Mouse (Mus musculus): ENCODE data around the gene Eif3j1.

The Eif3j1 gene

DNA sequence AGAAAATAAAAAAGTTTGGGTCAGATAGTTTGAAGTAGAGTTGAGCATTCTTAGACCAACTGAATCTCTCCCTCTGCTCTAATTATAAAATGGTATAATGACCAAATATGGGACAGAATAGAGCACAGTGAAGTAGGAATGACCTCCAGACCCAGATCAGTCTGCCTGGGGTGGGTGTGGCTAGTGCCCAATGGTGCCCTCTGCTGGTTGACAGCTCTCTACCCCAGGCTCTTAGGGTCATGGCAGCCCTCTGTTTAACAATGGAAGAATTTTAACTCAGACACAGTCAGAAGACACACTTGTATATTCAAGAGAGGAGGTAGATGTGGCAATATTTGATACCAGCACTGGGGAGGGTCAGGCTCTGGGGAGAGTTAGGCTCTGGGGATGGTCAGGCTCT is 73.7 kb downstream of the Eif3j1 start:
- no peak for DNase-seq (ENCODE audit: low spot score in 2 of 2)
